Mouse (Mus musculus) thymus, adult 2 months (tissue): ENCODE results near the gene Vps26a. TPM values are rescaled to one million over a fixed set of nuclear protein-coding genes. Genes with fewer than 3 reads are reported as not detected.
A peak's percentile ranks its signal among the peaks of the same experiment; 100 is the strongest.

Experiments
- DNase-seq: peaks from one replicate; pipeline ENCODE4 v3.0.0; 2021
- H3K27ac ChIP-seq: fragments of 200-500 bp; 2 replicates; pipeline ENCODE4 v1.5.1; 2012; ENCODE audit warnings: low read length, control low read depth; ENCODE audit not compliant: control insufficient read depth, insufficient read depth
- H3K27me3 ChIP-seq: fragments of 200-500 bp; 2 replicates; pipeline ENCODE4 v1.6.1; 2012; ENCODE audit warnings: mild to moderate bottlenecking, low read length, moderate library complexity, mixed read lengths; ENCODE audit not compliant: control insufficient read depth, insufficient read depth
- H3K36me3 ChIP-seq: fragments of 200-500 bp; 2 replicates; pipeline ENCODE4 v1.6.1; 2012; ENCODE audit warnings: mild to moderate bottlenecking, low read length, moderate library complexity; ENCODE audit not compliant: control insufficient read depth, insufficient read depth
- H3K4me1 ChIP-seq: fragments of 200-500 bp; replicated peaks from 2 replicates; pipeline ENCODE4 v1.6.1; 2012; ENCODE audit warnings: low read length; ENCODE audit not compliant: control insufficient read depth, insufficient read depth
- H3K4me3 ChIP-seq: fragments of 200-500 bp; 2 replicates; pipeline ENCODE4 v1.5.1; 2012; ENCODE audit warnings: mild to moderate bottlenecking, low read length, control low read depth, moderate library complexity; ENCODE audit not compliant: control insufficient read depth, insufficient read depth
- CTCF ChIP-seq: fragments of 200-500 bp; IDR thresholded peaks from 2 replicates; pipeline ENCODE4 v1.5.1; 2012; ENCODE audit warnings: mild to moderate bottlenecking, control low read depth, low read length, moderate library complexity, borderline replicate concordance; ENCODE audit not compliant: control insufficient read depth, poor library complexity, insufficient read depth; ENCODE audit errors: extremely low read depth
- POLR2A ChIP-seq: fragments of 200-500 bp; IDR thresholded peaks from 2 replicates; pipeline ENCODE4 v1.6.1; 2012; ENCODE audit warnings: mild to moderate bottlenecking, low read length, control low read depth, moderate library complexity; ENCODE audit not compliant: control insufficient read depth, poor library complexity, insufficient read depth; ENCODE audit errors: extremely low read depth
- WGBS: fragments of 180-500 bp; shearing (Covaris S2); methylation state at CpG from one replicate; pipeline ENCODE4 v1.1.7; 2018; 5-methylcytosine and 5-hydroxymethylcytosine counted together
- polyA plus RNA-seq: library from polyadenylated mRNA; depleted of rRNA; stranded (reverse); fragments of >200 nt; gene quantifications from 2 replicates; pipeline ENCODE4 v1.2.3, GENCODE M21; 2012

Gene Vps26a
- polyA plus RNA-seq, 1 experiment = 11.4 TPM

- TF ChIP-seq POLR2A = no peak
- no peak for TF ChIP-seq CTCF
- H3K4me3 ChIP-seq = no peak overlapping the region
- DNase-seq = no peak
- H3K4me1 ChIP-seq = no peaks in the 10 kb centered on the region
- H3K27ac ChIP-seq = no peak overlapping the region
- 91% methylated on average over 2 of the region's 2 CpGs for WGBS
- no peaks in the 10 kb centered on the region for H3K36me3 ChIP-seq
- H3K27me3 ChIP-seq = no peaks in the 10 kb centered on the region
These were observed 34.3 kb upstream of the Vps26a start for GRCm38 (mm10) chr10:62520911-62521310.

GRCm38 (mm10) chr10:62517511-62517910, 30.9 kb upstream of the Vps26a start:
- 86% methylated on average over 6 of the region's 6 CpGs for WGBS
- no peak overlapping the region for H3K4me3 ChIP-seq
- no peak overlapping the region for H3K27ac ChIP-seq
- H3K4me1 ChIP-seq = no peaks in the 10 kb centered on the region
- no peaks in the 10 kb centered on the region for H3K27me3 ChIP-seq
- DNase-seq = no peak
- no peaks in the 10 kb centered on the region for H3K36me3 ChIP-seq
- no peak for TF ChIP-seq POLR2A

- no peak for DNase-seq
- H3K4me1 ChIP-seq = peaks cover 9% of the 10 kb centered on the region
- TF ChIP-seq CTCF (no peak), POLR2A (no peak)
- H3K27me3 ChIP-seq = no peaks in the 10 kb centered on the region
- no peak overlapping the region for H3K27ac ChIP-seq
- H3K4me3 ChIP-seq = no peak overlapping the region
- no peaks in the 10 kb centered on the region for H3K36me3 ChIP-seq
- WGBS = 96% methylated on average over 4 of the region's 4 CpGs
These were observed 26.2 kb upstream of the Vps26a start for GRCm38 (mm10) chr10:62512855-62513254.

- H3K27ac ChIP-seq = no peak overlapping the region
These were observed 24.9 kb upstream of the Vps26a start for GRCm38 (mm10) chr10:62511528-62511927.

GRCm38 (mm10) chr10:62509032-62509656, 22.5 kb upstream of the Vps26a start:
- Histone ChIP-seq H3K27me3 (no peaks in the 10 kb centered on the region), H3K4me3 (no peak overlapping the region), H3K4me1 (peaks cover 15% of the 10 kb centered on the region), H3K36me3 (no peaks in the 10 kb centered on the region), H3K27ac (peak overlapping the region; percentile 23; the same call in 1 of the 2 replicates)
- no peak for DNase-seq
- TF ChIP-seq POLR2A (no peak), CTCF (no peak)
- 81% methylated on average over 11 of the region's 11 CpGs for WGBS

More at GRCm38 (mm10) chr10:62511528-62511927, 24.9 kb upstream of the Vps26a start:
- Histone ChIP-seq H3K27me3 (no peaks in the 10 kb centered on the region), H3K4me1 (peaks cover 9% of the 10 kb centered on the region), H3K4me3 (no peak overlapping the region), H3K36me3 (no peaks in the 10 kb centered on the region)
- DNase-seq = no peak
- WGBS = 11% methylated on average over 6 of the region's 6 CpGs
- no peak for TF ChIP-seq POLR2A
- no peak for TF ChIP-seq CTCF

- Histone ChIP-seq H3K4me3 (peak overlapping the region; percentile 34), H3K27me3 (no peaks in the 10 kb centered on the region), H3K27ac (no peak overlapping the region), H3K36me3 (no peaks in the 10 kb centered on the region), H3K4me1 (peaks cover 19% of the 10 kb centered on the region)
- no peak for TF ChIP-seq CTCF
- TF ChIP-seq POLR2A = no peak
- DNase-seq = no peak
- WGBS = 1% methylated on average over 11 of the region's 11 CpGs
These were observed 21.9 kb upstream of the Vps26a start for GRCm38 (mm10) chr10:62508459-62508858.

- Histone ChIP-seq H3K4me1 (peaks cover 21% of the 10 kb centered on the region), H3K27ac (peak overlapping the region; percentile 93), H3K27me3 (no peaks in the 10 kb centered on the region), H3K4me3 (peak overlapping the region; percentile 93), H3K36me3 (no peaks in the 10 kb centered on the region)
- TF ChIP-seq POLR2A (peak; percentile 47; the same call in 1 of the 2 replicates), CTCF (no peak)
- peak; percentile 61 for DNase-seq
- under 1% methylated on average over 18 of the region's 18 CpGs for WGBS
These were observed 21.1 kb upstream of the Vps26a start for GRCm38 (mm10) chr10:62507591-62508308.
